Mouse (Mus musculus) mature B cell (primary cell): Measurements from ENCODE around the gene Ly6g6f.

ENCODE experiments used
- in situ Hi-C: fragments of 300-500 bp; cut with MboI; formaldehyde crosslinking; loops from 2 replicates; pipeline ENCODE4 v1.14.3; 2019

Ly6g6f gene

DNA sequence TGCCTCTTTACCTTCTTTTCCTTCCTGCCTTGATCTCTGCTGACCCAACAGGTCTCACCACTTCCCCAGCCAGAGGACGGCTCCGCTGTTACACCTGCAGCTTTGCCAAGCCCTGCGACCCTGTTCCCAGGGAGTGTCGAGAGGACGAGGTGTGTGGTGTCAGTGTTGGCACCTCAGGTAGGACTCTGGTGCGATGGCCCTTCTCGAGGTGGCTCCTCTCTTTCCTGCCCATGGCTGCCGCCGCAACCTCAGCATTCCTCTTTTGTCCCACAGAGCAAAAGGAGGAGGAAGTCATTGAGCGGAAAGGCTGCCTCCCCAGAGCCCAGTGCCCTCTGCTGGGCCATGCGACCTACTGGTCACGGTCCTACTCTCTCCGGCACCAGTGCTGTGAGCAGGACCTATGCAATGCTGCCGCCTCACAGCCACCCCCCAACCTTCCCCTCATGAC is 7.6 kb downstream of the Ly6g6f start, which contains the start of gene Ly6g6d:
TSS of gene Ly6g6d (minus strand) at position 280 of the 448 bp plus-strand sequence.
- in situ Hi-C loops = no loop called here

DNA sequence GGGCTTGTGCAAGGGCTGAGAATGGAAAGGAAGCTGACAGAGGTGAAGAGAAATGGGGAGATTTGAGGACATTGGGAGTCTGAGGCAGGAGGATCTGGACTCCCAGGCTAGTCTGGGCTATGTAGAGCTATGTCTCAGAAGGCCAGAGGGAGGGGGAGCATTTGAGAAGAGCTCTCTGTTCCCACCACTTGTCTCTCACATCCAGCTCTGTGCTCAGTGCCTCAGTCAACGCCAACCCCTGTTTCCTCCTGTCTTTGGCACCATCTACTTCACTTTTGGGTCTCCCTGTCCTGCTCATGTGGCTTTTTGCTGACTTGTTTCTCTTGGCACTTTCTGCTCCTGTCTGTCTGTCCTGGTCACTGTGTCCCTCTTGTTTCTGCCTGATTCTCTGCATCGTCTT is 8.1 kb downstream of the Ly6g6f start:
- in situ Hi-C loops = no loop called here

DNA sequence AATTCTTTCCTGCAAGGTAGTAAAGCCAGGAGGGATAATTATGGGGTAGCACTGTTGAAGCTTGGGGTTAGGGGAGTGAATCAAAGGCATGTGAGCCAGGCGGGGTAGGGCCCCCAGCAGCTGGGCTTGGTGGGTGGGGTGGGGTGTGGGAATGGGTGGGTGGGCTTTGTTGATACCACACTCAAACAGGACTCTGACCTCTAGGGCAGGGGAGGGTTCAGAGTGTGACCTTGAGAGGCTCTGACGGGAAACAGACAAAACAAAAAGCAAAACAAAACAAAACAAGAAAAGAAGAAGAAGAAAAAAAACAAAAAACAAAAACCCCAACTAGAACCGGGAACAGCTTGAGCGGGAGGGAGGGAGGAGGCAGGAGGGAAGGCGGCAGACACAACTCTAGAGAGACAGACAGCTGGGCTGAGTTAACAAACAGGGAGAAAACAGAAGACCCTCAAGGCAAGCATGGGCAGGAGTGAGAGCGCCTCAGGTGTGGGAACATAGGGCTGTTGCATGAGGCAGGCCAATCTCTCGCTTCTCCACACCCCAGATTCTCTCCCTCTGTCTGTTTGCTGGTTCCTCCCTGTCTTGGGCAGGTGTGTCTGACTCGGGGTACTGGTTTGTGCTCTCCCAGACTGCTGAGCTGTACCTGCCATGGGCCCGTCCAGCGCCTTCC is 8.8 kb downstream of the Ly6g6f start, which contains the start of gene Ly6g6e:
TSS of gene Ly6g6e (plus strand) at position 396 of the 670 bp plus-strand sequence.
- in situ Hi-C loops = no loop called here

DNA sequence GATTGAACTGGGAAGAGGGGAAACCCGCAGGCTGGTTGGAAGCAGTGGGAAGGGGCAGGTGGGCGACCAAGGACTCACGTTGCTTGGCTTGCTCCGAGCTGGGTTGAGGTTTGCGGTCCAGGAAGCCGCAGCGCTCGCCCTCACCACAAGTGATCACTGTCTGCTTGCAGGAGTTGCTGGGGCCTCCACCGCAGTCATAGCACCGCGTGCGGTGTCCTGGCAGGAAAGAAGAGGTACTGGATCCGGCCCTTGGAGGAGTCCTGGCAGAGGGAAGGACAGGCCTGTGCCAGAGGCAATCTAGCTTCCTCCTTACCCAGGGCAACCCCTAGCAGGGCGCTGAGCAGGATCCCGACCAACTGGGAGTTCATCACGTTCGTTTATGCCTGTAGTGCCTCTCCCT is 11.3 kb downstream of the Ly6g6f start:
- in situ Hi-C loops = no loop called here

DNA sequence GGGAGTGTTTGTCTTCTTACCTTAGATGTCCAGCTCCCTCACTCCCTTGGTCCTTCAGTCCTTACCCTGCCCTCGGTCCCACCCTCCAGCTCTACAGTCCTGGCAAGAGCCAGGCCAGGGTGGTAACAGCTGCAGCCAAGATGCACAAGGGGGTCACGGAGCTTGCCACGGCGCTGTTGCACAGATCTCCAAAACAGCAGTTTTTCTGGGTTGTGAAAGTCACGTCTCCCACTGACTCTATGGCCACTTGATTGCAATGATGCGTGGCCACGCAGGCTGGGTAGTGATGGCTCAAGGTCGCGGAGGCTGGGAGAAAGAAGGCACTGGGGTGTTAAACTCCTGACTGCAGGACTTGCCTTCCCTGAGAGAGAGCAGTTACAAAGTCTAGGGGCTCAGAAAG is 14.0 kb downstream of the Ly6g6f start:
- in situ Hi-C loops = no loop called here

DNA sequence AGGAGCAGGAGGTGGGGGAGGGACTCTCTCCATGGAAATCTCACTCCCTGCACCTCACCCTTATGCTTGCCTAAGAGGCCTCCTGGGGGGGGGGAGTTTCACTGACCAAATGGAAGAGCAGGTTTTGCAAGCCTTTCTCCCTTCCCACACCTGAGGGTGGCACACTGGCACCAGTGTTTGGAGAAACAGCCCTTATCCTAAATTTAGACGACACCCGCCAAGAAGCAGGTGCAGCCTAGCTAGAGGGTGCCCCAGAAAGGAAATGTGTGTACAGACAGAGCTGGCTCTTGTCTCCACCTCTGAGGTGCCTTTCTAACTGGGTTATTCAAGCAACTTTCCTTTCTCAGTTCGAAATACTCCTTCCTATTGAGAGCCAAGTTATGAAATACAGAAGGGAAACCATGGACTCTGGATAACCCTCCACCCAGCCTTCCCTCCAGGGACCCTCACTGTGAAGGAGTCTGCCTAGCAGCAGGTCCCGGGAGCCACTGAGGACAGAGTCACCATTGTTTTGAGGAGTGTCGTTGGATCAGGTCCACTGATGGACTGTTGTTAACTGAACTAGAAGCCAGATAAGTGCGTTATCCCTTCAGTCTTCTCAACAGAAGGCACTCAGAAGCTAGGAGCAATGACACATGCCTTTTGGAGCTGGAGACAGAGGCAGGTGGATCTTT is 14.7 kb downstream of the Ly6g6f start:
- in situ Hi-C loops = no loop called here

DNA sequence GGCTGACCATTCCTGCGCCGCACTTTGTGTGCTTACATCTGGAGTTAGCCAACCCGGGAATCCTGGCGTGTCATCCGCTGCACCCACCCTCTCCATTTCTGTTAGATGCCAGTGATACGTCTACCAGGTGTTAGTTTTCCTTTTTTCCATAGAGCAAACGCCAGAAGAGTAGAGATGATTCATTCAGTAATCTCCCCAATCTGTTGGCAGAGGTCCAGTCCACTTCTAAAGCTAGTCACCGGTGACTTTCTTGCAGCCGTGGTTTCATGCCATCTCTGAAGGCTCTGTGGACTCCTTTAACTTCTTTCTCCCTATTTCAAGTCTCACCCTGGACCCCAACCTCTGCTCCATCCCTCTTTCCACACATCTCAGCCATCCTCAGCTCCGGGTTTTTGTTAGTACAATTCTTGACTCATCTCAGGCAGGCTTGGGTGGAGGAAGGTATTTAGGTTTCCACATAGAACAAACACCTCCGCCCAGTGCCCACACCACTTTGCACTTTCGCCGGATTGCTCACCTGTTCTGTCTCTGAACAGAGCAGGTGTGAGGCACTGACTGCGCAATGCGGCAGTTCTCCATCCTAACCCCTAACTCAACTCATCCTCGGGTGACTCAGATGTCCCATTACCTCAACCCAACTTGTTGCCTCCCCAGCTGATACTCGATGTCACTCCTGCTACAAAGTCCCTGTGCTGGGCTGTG is 17.0 kb downstream of the Ly6g6f start:
- in situ Hi-C loops = no loop called here

DNA sequence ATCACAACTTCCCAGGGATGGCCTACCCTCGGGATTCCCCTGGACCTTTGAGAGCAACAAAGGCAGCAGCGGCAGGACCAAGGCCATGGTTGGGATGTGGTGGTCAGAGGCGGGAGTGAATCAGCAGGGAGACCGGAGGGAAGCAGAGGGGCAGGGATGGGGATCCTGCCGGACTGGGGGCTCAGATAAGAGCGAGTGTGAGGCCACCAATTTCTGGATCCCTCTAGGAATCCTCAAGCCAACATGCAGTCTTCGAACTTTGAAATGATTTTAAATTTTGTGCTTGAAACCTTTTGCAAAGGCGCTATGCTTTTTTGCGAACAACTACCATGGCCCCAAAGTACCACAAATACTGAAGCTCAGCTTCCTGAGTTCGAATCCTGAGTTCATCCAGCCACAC is 19.3 kb downstream of the Ly6g6f start, which contains the start of gene Mpig6b:
TSS of gene Mpig6b (minus strand) at position 101 of the 400 bp plus-strand sequence.
- in situ Hi-C loops = no loop called here

DNA sequence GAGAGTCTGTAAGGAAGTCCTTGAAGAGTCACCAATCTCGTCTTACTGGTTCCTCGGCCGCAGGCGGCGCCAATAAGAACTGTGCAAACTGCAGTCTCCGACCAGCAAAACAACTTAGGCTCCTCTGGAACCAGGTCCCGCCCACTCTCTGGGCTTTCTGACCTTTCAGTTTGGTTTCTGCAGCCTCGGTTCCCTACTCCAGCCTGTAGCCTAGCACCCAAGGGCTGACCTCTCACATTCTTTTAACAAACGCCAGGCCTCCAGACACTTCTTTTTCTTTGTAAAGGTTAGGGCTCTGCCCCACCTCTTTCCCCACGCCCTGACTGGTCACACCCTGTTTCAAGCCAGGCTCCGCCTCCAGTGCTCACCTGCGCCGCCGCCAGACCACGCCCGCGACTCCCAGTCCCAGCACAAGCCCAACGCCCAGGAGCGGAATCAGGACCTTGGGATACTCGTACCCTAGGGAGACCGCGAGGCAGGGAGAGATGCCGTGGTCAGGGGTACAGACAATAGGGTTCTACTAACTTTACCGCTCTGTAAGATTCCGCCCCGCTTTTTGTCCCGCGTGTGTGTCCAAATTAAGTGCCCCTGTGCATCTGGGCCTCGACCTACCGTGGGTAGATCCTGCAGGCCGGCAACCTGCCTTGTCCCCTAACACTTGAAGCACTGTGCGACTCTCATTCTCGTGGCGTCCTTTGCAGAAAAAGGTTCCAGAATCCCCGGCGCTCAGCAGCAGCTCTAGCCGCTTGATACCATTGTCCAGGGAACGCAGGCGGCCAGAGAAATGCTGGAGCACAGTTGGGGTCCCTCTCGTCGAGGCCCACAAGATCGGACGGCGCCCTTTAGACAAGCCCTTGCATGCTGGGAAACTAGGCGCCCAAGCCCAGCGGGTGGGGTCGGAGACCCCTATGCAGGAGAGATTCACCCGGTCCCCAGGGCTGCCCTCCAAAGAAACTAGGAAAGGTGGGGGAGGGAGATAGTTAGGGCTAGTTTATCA is 20.2 kb downstream of the Ly6g6f start, which contains the start of gene Ly6g6c:
TSS of gene Ly6g6c (plus strand) at position 438 of the 997 bp plus-strand sequence.
- in situ Hi-C loops = loop anchor here (5.0 kb wide), 1 partner anchor 43 kb away; no protein-coding TSS in a partner anchor

DNA sequence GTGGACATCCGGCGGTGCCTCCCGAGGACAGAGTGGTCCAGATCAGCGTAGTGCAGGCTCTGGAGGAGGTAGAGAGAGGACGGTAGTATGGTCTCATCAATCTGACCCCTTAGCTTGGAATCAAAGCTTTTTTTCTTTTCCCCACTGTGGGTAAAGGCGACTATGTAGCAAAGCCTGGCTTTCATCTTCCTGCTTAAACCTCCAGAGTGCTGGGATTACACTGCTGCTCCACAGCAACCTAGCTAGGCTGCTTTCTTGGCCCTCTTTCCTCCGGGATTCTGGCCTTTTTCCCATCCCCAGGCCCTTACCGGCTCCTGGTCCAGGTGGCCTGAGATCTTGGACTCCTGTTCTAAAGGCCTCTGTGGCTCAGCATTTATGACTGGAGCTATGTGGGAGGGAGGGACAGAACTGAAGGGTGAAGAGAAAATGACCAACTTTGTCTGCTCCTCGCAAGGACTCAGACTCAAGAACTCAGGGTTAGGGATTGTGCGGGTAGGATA is 21.0 kb downstream of the Ly6g6f start:
- in situ Hi-C loops = loop anchor here (5.0 kb wide), 1 partner anchor 42 kb away; no protein-coding TSS in a partner anchor

DNA sequence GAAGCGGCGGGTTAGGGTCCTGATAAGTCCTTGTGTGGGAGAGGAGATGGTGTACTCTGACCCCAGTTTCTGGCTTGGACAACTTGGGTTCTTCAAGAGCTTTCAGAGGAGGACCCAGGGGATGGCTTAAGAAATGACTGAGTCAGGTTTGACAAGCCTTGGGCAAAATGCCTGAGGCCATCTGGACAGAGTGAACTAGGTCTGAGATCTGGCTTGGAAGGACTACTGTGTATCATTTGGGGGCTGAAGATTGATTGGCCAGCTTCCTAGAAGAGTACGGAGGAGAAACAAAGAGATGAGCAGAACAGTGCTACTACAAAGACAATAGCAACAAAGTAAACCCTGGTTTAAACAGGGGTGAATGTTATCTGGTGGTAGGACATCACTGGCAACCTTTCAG is 21.9 kb downstream of the Ly6g6f start:
- in situ Hi-C loops = loop anchor here (5.0 kb wide), 1 partner anchor 41 kb away; no protein-coding TSS in a partner anchor

DNA sequence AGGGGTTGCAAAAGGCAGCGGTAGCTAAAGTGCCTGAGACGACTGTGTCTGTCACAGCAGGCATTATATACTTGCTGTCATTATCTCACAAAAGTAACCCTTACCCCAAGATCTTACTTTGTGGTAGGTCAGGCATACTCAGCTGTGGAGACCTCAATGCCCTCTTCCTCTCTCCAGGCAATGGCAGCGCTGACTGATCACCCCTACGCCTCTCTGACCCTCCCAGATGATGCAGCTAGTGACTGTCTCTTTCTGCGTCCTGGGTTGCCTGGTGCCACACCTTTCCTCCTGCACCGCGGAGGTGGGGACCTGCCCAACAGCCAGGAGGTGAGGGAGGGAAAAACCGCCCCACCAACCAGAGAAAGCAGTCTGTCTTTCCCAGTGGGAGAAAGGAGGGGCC is 24.1 kb downstream of the Ly6g6f start:
- in situ Hi-C loops = loop anchor here (5.0 kb wide), 1 partner anchor 39 kb away; no protein-coding TSS in a partner anchor

DNA sequence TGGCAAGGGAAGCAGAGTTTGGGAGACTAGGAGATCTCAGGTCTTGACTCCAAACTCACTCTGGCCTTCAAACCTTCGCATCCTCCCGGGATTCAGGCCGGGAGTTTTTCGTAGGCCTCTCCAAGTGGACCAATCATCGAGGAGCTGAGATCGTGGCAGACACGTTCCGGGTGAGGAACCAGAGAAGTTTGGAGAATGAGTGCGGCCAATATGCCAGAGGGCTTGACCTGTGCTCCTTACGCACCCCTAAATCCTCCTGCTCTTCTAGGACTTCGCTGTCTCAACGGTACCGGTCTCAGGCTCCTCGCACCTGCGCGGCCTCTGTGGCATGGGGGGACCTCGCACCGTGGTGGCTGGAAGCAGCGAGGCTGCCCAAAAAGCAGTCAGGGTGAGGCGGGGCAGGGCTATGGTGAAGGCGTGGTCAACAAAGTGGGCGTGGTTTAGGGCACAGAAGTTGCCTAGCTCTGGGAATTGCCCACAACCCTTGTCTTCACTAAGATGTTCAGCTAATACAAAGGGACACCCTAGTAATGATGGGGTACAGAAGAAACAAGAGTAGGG is 24.6 kb downstream of the Ly6g6f start:
- in situ Hi-C loops = loop anchor here (5.0 kb wide), 1 partner anchor 39 kb away; no protein-coding TSS in a partner anchor

DNA sequence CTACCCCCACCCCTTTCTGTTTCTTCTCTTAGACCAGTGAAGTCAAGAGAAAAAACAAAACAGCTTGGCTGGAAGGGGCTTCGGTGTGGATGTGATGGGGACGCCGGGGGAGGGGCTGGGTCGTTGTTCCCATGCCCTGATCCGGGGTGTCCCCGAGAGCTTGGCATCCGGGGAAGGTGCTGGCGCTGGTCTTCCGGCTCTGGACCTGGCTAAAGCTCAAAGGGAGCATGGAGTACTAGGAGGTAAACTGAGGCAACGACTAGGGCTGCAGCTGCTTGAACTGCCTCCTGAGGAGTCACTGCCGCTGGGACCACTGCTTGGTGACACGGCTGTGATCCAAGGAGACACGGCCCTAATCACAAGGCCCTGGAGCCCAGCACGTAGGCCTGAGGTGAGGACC is 25.3 kb downstream of the Ly6g6f start:
- in situ Hi-C loops = loop anchor here (5.0 kb wide), 1 partner anchor 38 kb away; no protein-coding TSS in a partner anchor

DNA sequence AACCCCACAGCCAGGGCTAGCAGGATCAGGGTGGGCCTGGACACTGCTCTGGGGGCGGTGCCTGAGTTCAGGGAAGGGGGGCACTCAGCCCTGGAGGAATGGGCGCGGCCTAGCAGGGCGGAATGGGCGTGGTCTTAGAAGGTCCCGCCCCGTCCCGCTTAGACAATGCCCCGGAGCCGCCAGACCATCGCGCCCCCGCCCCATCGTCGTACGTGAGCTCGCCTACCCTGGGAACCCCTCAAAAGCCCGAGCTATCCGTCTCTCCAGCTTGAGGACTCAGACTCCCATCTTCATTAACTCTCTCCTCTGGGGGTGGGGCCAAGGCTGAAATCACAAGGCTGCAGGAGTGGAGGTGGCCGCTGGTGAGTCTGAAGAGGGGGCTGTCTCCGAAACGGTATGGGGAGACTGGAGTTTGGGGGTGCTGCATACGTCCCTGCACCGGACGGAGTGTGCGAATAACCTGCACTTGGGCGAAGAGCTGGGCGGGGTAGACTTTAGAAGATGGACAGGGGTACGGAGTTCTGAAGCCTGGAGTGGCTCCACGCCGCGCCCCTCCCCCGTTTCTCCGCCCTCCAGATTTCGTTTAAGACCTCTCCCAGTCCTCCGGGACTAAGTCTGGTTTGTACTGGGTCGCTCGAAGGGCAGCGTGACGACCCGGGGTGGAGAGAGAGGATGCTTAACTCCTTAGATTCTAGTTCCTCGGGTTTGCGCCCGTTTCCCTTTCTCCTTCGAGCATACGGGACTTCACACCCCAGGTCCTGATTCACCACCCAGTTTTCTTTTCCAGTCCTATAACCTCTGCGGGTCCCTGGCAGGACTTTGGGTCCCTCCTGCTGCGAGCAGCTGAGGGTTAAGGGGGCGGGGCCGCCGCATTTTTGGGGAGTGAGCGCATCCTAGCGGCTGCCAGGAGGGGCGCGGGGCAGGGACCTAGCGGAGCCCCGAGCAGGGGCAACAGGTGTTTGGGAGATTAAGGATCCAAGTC is 26.2 kb downstream of the Ly6g6f start, which contains the start of gene Ddah2:
TSS of gene Ddah2 (plus strand) at position 125 of the 982 bp plus-strand sequence.
- in situ Hi-C loops = loop anchor here (10.0 kb wide), 1 partner anchor 54 kb away; the partner anchor contains the start of gene Vars

DNA sequence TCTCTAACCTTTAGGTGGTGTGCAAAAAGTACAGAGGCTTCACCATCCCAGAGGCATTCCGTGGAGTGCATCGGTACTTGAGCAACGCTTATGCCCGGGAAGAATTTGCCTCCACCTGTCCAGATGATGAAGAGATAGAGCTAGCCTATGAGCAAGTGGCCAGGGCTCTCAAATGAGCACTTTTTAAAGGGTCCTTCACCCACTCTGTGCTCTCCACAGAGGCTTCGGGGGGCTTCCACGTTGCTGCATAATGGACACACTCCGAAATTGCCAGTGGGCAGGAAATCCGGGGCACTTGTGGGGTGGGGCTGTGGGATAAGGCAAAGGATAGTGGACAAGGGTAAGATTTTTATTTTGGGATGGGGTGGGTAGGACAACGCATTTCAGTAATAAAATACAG is 27.1 kb downstream of the Ly6g6f start:
- in situ Hi-C loops = loop anchor here (10.0 kb wide), 1 partner anchor 54 kb away; the partner anchor contains the start of gene Vars

DNA sequence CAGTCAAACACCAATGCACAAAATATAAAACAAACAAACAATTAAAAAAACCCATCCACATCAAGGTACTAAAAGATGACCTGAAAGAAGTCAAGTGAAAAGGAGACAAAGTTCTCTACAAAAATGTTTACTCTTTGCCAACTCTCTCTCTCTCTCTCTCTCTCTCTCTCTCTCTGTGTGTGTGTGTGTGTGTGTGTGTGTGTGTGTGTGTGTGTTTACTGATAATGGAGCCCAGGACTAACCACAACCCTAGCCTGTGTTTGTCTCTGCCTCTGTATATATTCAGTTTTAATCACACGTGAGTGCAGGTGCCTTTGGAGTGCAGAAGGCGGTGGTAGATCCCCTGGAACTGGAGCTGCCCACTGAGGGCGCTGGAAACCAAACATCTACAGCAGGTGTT is 28.3 kb downstream of the Ly6g6f start:
- in situ Hi-C loops = loop anchor here (10.0 kb wide), 1 partner anchor 52 kb away; the partner anchor contains the start of gene Vars

DNA sequence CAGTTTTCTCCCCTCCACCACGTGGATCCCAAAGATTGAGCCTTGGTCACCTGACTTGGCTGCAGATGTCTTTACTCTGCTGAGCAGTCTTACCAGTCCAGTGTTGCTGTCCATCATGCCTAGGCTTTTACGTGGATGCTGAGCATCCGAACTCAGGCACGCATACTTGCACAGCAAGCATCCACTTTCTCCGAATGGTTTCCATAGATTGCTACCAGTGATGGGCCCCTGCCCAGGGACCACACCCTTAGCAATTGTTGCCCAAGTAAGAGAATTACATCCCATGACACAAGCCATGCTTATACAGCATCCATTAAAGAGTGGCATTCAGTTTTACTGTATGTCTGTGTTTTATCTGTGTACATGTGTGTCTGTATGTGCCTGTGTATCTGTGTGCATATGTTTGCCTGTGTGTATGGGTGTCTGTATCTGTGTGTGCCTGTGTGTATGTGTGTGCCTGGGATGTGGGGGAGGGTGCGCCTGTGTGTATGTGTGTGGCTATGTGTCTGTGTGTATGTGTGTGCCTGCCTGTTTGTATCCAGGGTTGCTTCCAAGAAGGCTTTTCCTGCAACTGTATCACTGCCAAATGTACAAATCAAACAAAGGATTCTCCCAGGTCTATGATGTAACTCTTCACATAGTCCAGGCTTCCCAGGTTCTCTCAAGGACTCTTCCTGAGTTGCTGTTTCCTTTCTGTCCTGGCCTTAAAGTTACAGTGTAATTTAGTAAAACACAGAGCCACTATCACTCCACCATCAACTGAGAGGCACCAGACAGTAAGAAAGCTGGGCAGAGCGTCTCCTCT is 29.5 kb downstream of the Ly6g6f start:
- in situ Hi-C loops = loop anchor here (10.0 kb wide), 1 partner anchor 51 kb away; the partner anchor contains the start of gene Vars
